Mouse (Mus musculus): Measurements from ENCODE around the gene Gm10487.
"Not testable (repeated sequence)": the region's sequence is repeated elsewhere in the genome, so short reads cannot be mapped to it uniquely, and the experiment has no call there.

Gene Gm10487

GRCm38 (mm10) chrX:30843369-30843768, at the start of gene Gm10487:
Gene Gm10487 (minus strand): TSS chrX:30843469.
- not testable (repeated sequence) for DNase-seq
